Mouse (Mus musculus) heart, adult 18-20 months (tissue): ENCODE measurements around the gene Ifit1bl1. TPM values are rescaled to one million over a fixed set of nuclear protein-coding genes. Genes with fewer than 3 reads are reported as not detected.
"Not testable (repeated sequence)": the region's sequence is repeated elsewhere in the genome, so short reads cannot be mapped to it uniquely, and the experiment has no call there.

Experiments used
- DNase-seq, 2 experiments: peaks; one replicate each; pipeline ENCODE4 v3.0.0; 2021 to 2022; ENCODE audit warnings: mixed read lengths in 1 of 2
- total RNA-seq, 2 experiments: library from RNA; stranded (reverse); gene quantifications; 2 replicates each; pipeline ENCODE4 v1.2.3; 2021

The Ifit1bl1 gene
- total RNA-seq, 2 experiments from 2014 or later = 1.3 to 2.5 TPM

DNA sequence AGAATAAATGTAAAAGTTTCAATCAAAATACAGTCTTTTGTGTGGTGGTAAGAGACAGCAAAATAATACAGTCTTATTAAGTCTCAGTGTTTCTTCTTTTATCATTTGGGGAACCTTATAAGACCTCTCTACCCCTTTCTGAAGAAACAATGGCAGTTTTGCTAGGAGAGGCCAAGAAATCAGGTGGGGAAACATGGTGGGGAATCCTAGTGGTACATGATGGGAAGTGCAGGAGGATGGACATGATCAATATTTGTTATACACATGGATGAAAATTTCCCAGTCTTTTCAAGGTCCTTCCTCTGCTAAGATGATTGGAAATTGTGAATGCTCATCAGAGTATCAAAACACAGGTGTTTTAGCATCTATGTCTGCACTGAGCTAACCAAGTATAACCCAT is 12.8 kb downstream of the Ifit1bl1 start:
- DNase-seq = no peak

DNA sequence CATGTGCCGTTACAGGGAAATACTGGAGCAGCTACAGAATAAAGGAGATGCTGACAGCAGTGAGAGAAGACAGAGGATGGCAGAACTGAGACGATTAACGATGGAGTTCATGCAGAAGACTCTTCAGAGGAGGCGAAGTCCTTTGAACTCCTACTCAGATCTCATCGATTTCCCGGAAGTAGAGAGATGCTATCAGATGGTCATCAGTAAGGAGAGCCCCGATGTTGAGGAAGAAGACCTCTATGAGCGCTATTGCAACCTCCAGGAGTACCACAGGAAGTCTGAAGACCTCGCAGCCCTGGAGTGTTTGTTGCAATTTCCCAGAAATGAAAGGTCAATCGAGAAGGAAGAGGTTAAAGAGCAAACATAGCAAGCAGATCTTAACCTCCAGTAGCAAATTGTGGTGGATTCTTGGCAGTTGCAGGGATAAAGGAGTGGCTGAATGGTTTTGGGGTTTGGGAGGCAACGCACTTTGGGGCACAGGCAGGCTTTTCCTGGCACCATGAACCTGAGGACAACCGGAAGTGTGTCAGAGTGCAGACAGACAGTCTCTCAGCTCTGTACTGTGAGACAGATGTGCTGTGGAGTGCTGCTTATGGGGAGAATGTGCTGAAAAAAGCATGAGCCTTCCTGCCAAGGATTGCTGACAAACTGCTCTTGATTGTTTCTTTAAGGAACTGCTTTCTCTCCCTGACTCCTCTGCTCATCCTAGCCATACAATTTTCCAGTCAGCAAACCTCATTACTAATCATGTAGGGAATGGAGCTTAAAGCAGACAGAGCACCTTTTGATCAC is 13.7 kb downstream of the Ifit1bl1 start:
- DNase-seq = not testable (repeated sequence)

DNA sequence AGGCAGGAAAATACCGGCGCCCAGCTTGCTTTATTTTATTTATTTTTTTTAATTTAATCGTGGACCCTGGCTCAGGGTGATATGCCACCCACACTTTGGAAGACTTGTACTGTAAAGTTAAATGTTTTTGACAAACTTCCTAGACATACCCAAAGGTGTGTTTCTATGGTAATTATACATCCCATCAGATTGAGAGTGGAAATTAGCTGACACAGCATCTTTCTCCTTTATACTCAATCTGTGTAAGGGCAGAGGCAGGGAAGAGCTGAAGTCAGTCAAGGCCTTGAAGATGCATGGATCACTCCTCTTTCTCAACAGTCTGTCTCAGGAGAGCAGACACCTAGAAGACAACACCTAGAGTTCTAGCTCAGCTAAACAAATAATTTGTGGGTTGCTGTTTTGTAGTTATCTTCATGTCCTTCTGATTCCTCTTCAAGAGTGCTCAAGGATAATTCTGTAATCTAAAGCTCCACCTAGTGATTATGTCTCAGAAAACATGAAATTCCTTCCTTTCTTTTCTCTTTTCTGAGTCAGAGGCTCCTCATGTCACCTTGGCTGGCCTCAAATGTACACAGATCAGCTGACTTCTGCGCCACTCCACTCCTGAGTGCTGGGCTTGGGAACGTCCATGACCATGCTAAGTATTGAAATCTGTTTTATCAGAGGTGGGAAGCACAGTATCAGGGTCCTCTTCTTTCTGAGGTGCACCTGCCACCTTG is 15.9 kb downstream of the Ifit1bl1 start:
- not testable (repeated sequence) for DNase-seq

DNA sequence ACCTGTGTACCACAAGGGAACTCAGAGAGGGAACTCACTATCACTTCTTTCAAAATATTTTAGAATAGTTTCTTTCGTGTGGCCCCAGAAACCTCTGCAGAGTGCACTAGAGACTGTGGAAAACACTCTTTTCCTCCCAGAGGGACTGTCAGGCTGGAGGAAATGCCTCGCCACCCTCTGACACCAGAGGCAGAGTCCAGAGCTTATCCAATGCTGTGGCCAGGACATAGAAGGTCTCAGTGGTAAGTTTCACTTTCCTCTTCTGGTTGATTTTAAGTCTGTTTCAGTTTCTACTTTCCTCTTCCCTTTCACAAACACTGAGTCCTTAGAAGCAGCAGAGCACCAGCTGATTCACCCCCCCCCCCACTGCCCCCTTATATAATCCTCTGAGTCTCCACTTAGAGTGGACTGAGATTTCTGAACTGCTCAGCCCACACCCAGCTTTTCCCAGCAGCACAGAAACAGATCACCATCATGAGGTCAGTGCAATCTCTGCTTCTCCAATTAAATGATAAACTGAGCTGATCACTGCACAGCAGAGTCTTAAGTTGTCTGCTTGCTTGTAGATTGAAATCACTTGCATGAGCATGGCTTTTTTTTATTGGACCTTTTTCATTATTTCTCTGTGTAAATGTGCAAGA is 18.5 kb downstream of the Ifit1bl1 start, which contains the start of gene Ifit3:
TSS of gene Ifit3 (plus strand) at position 406 of the 641 bp plus-strand sequence.
- peak; percentile 50 to 68 for DNase-seq

DNA sequence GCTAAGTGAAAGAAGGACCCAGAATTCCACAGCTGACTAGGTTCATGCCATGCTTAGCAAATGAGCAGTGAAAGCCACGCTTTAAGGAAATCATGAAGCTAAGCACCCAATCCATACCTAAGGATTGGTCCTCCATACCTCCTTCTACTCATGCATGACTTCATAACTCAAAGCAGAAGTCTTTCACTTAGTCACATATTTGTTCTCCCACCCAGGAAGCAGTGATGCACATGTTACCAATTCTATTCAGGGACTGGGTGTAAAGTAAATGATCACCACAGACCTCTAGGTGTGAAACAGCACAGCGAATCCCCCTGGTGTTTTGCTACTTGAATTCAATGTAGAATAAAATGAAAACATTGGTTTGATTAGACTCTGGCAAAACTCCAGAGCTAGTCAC is 19.1 kb downstream of the Ifit1bl1 start:
- not testable (repeated sequence) for DNase-seq

DNA sequence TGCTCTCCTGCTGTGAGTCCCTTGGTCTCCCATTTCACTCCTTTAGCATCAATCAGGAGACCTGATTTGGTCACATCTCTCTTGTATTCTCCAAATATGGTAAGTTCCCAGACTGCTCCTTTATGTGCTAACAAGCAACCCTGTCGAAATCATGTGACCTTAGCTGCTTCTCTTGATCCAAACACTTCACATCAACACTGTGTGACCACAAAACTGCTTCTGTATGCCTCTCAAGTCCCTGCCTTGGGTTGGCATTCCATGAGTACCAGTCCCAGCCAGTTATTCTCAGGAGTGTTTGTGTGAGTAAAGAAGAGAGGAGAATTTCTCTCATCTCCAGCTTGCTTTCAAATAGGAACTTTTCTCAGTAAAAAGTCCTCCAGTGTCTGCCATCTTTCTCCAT is 24.6 kb downstream of the Ifit1bl1 start:
- DNase-seq = no peak

DNA sequence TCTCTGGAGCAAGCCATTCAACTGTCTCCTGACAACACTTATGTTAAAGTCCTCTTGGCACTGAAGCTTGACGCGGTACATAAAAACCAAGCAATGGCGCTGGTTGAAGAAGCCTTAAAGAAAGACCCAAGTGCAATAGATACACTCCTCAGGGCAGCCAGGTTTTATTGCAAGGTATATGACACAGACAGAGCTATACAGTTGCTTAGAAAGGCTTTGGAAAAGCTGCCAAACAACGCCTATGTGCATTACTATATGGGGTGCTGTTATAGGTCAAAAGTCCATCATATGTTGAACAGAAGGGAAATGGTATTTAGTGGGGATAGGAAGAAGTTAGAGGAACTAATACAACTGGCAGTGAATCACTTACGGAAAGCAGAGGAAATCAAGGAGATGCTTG is 28.1 kb downstream of the Ifit1bl1 start:
- DNase-seq = no peak

DNA sequence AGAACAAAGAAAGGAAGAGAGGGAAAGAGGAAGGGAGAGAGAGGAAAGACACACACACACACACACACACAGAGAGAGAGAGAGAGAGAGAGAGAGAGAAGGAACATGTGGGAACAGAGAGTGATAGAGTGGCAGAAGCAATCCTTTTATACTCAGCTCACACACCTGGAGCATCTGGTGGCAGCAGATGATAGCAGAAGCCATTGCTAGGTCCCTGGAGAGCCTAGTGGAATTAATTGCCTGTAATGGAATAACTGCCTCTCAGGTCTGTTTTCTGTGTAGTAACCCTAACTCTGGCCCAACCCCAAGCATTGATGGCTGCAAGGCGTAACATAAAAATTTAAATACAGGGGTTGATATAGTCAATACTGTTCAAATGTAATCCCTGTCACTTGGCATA is 30.7 kb downstream of the Ifit1bl1 start:
- no peak for DNase-seq

DNA sequence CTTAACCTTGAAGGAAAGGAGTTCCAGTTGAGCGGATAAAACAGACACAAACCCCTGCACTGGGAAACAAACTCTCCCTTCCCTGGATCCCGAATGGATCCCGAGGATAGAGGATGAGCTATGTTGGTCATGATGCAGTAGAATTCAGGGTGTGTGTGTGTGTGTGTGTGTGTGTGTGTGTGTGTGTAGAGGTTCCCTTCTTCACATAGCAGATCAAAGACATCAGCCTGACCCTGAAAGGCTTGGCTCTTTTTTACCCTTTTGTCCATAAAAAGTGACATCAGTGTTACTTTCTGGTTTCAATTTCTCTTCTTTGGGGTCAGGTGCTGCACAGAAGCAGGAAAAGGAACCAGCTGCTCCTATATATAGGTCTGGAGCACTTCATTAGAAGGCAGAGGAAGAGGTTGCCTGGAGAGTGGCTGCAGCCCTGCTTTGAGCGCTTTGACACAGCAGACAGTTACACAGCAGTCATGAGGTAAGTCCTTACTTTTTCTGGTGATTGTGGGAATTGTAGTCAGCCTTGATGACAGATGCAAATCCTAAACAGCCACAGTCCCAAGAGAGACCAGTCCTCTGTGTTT is 31.8 kb downstream of the Ifit1bl1 start:
- no peak for DNase-seq

DNA sequence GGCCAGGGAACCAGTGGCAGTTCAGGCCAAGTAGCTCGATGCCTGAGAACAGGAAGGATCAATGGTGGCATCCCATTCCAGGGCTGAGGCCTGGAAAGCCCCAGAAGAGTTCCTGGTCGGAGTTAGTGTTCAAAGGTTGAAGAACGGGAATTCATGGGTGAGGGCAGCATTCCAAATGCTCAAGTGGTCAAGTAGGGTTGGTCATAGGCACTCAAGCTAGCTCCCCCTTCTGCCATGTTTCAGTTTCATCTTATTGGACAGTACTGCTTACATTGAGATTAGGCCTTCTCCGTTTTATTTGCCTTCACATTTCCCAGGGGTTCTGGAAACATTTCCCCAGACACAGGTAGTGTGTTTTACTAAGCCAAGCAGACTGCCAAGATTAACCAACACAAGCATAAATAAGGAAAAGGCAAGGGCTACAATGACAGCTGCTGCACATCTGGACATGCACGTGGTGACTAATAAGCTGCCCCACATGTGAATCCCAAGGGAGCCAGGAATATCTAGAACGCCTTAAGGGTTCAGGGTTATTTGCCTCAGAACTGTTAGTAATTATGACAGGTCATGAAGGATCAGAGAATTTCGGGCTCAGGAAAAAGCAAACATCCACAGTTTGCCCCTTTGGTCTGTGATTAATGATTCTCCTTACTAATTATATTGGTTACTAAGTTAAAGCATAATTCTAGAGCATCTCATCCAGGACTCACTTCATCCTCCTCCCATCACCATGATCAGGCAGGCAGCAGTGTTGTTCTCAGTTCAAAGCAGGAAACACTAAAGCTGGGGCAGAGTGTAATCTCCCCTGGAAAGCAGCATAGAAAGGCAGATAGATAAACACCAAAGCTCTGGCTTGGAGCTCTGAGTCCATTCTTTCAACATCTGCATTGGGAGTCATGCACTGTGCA is 32.5 kb downstream of the Ifit1bl1 start:
- DNase-seq = peak in 1 of 2 experiments; percentile 32

DNA sequence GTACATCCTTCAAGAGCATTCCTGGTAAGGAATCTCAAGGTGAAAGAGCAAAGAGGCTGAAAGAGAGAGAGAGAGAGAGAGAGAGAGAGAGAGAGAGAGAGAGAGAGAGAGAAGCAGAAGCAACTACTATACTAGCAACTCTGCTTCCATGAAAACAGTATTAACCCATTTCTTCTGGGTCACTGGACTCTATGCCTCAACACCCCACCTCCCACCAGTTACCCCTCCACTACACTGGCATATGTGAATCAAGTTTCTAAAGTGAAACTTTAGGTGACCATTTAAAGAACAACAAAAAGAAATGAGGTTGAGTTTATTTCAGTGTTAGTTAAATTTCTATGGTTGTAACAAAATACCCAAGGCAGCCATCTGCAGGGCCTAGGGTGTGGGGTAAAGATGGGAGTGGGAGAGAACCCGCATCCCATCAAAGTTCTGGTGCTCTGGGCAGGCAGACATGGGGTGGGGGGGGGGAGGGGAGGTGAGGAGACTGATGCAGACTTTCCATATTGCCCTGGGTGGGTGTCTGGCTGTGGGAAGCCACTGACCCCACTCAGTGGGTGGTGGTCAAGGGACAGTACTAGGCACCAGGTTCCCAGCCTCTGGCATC is 35.5 kb downstream of the Ifit1bl1 start:
- no peak for DNase-seq

DNA sequence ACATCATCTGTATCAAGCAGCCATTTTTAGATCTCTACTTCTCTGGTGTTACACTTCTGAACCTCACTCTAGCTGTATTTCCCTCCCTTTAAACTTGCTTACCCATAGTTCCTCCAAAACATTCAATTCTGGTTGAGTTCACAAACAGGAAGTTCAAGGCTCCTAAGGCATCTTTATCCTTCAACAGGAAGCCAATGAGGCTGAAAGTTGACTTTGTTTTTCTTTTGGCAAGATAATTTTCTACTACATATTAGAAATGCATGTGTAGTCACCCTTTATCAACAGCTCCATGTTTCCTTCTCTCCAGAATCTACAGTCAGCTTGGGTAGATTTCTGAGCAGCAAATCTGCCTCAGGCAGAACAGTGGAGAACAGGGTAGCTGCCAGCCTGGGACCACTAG is 39.2 kb downstream of the Ifit1bl1 start:
- DNase-seq = no peak

DNA sequence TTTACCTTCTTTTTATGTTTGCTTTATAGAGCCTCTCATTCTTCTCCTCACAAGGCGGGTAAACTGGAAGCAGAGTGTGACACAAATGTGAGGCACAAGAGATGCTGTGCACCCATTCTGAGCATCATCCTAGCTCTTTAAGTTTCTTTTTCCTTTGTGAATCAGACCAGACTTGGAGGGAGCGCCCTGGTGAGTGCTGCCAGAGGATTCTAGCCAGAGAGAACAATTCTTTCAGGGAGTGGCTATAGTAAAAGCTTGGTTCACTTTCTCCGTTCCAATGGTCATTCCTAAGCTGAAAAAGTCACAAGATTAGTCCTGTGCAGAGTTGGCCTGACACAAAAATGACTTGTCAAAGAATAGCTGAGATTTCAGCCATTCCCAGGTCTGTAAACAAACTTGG is 45.1 kb downstream of the Ifit1bl1 start:
- peak; percentile 59 to 61 for DNase-seq

DNA sequence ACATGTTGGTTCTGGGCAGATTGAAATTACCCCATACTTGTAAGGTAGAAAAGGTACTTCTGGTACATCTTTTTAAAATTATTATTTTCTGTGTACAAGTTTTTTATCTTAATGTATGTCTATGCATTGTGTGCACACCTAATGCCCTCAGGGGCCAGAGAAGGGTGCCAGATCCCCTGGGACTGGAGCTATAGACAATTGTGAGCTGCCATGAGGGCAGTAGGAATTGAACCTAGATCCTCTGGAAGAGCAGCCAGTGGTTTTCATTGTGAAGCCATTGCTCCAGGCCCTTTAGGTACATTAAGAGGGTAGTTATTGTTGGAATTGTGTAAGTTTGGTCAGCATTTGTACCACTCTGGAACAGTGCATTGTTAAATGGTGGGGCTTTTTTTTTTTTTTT is 47.7 kb downstream of the Ifit1bl1 start:
- no peak for DNase-seq

DNA sequence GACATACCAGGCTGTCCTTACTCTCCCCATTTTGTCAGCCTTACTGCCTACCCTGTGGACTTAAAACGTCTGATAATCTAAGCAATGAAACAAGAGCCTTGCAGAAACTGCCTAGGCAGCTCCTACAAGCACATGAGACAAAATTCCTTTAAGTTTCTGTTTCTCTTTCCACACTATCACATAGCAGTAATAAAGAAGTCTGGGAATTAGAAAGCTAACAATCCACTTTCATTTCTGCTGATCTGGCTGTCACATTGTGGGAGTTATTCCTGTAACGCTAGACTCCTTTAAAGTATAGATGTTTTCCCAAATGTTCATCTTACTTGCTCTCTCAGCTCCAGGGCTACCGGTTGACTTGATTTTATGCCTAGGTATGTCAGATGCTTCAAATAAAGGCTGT is 48.2 kb downstream of the Ifit1bl1 start:
- DNase-seq = peak; percentile 6 to 20

DNA sequence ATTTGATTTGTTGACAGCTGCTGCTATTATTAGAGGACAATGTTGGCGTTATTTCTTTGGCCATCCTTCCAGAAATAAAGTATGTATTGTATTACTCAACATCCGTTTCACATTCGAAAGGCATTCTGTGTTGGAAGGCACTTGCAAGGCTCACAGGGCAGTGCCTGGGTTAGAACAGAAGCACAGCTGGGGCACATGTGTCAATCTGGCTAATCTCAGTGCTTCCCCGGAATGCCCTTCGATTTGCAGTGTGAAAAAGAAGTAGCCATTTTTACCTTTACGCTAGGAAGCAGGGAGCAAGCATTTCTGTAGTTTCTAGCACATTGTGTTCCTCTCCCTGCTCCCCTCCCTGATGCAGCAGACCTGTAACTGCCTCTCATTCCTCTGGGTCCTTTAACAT is 48.7 kb downstream of the Ifit1bl1 start:
- DNase-seq = peak; percentile 57

DNA sequence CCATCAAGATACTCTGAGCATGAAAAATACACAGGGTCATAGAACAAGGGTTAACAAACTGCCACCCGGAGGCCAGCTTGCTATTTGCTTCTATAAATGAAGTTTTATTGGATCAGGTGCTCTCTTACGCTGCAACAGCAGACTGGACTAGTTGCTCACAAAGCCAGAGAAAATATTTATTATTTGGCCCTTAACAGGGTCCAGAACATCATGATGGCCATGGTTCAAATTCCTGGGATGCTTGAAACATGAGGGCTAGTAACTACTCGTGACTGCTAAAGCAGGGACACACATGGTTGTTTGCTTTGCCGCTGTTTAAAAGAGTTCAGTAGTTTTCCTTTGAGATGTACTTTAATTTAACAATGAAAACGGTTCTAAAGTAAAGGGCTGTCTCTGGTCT is 49.8 kb downstream of the Ifit1bl1 start:
- DNase-seq = peak; percentile 68 to 73

DNA sequence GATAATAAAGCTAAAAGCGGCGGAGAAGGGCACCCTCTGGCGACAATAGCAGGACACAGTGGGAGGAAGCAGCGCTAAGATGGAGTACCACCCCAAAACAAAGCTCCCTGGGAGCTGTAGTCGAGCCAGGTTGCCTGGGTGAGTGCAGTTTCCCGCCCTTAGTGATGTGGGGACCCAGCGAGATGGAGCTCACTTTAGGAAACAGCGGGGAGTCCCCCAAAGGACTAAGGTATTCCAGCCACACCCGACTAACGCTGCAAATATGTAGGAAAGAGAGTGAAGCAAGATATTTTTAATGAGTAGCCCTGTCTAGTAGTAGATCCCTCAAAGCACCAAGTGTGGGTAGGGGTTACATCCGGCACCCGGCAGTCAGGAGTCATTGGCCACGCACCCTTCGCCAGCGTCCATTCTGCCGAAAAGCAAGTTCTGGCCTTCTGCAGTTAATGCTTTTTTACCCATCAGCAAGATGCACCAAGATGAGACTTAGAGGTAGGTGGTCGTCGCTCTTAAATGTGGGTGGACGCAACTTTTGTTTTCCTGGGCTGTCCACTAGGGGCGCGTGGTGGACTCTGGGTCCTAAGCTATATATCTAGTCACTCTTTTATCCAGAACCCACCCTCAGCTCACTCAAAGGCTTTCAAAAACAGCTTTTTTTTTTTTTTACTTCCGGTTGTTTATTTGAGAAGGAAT is 51.1 kb downstream of the Ifit1bl1 start, which contains the start of gene Ifit2:
TSS of gene Ifit2 (plus strand) at position 161 of the 690 bp plus-strand sequence.
- peak; percentile 85 to 87 for DNase-seq

DNA sequence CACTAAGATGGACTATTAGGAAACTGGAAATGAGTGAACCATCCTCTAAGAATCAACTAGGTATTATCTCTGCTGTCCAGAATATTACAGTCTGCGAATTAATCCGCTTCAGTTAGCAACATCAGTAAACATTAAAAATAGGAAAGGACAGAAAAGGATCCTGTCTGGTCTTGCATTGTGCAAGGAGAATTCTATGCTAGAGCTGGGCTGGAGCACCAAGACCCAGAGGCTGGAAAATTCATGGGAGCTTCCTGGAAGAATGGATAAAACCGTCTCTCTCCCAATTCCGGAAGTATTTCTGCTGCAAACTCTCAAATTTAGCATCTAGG is 51.6 kb downstream of the Ifit1bl1 start:
- DNase-seq = no peak

DNA sequence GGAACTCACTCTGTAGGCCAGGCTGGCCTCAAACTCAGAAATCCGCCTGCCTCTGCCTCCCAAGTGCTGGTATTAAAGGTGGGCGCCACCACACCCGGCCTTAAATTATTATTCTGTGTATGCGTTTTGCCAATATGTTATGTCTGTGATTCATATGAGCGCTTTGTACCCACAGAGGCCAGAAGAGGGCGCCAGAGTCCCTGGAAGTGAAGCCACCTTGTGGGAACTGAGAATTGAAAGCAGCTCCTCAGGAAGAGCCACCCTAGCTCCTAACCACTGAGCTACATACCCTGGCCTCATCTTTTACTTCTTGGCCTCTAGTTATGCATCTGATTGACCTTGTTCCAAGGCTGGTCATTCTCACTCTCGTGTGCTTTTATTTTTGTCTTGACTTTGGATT is 53.8 kb downstream of the Ifit1bl1 start:
- peak; percentile 84 to 95 for DNase-seq

DNA sequence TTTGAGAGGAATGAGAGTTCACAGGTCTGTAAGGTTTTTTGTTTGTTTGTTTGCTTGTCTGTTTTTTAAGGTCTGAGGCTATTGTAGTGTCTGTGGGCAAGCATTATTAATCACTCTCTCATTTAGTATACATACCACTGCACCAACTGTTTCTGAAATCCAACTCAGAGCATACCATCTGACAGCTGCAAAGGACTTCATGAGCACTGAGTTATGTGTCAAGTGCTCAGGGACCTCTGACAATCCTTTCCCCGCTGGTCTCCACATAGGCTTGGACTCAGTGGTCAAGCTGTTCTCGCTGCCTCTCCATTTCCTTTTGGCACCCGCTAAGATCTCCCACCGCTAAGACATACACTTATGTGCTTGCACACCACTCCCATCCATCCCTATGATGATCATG is 55.5 kb downstream of the Ifit1bl1 start:
- DNase-seq = no peak
